ENCODE assay signal across 8 mouse cellular contexts in genomic region chr8:93811719-93812475, GRCm38 (mm10). TPM values are rescaled to one million over a fixed set of nuclear protein-coding genes. Genes with fewer than 3 reads are reported as not detected.
DNase-seq lines count a peak whose midpoint lies in the region; ATAC-seq lines count a peak whose summit lies in the region.

No protein-coding gene starts in this region.

- H3K9me3 ChIP-seq in stomach, embryonic 14.5 days (ENCODE audit: control insufficient read depth, low read depth, low read length) = no peaks in the 10 kb centered on the region

- H3K9ac ChIP-seq in stomach, embryonic 14.5 days (replicated peaks; ENCODE audit: low read depth, low read length) = 0 out of 2 replicates have a peak overlapping the region, but pooled peaks have one; percentile 57

- no peak overlapping the region for H3K27ac ChIP-seq in stomach, embryonic 14.5 days (ENCODE audit: low read length)

- H3K36me3 ChIP-seq in stomach, embryonic 14.5 days (ENCODE audit: control insufficient read depth, insufficient read depth, low read length) = no peaks in the 10 kb centered on the region

- peaks cover 6% of the 10 kb centered on the region; the same call in 1 of the 2 replicates for H3K27me3 ChIP-seq in stomach, embryonic 14.5 days (ENCODE audit: control insufficient read depth, insufficient read depth, low read length)

- 24% methylated on average over 20 of the region's 20 CpGs for WGBS in stomach, embryonic 14.5 days

- H3K4me2 ChIP-seq in stomach, embryonic 14.5 days (replicated peaks; ENCODE audit: low read depth, low read length) = peak overlapping the region; percentile 82

- H3K4me3 ChIP-seq in stomach, embryonic 14.5 days (ENCODE audit: low read depth, low read length) = peak overlapping the region; percentile 57

- DNase-seq in frontal cortex, postnatal 10 days (ENCODE audit: low spot score in 2 of 2) = peak; percentile 49 to 51
- no peak for DNase-seq in frontal cortex, adult 2 months (ENCODE audit: extremely low spot score in 1 of 2, low spot score in 1 of 2)
- peak; percentile 56 for DNase-seq in right cerebral cortex, postnatal 14 days
- no peak for DNase-seq in right cerebral cortex, postnatal 25 days
- peak; percentile 4 for DNase-seq in induced T-regulatory cell, adult 2 months (ENCODE audit: low read depth)
- DNase-seq in spleen, postnatal 4 days (ENCODE audit: low spot score in 2 of 2) = no peak
- DNase-seq in kidney, postnatal 10 days = no peak

- no peak for ATAC-seq in stomach, embryonic 14.5 days (ENCODE audit: insufficient number of reproducible peaks, insufficient read depth, low FRiP score, low read depth)

- peaks cover 17% of the 10 kb centered on the region; the same call in 1 of the 2 replicates for H3K4me1 ChIP-seq in stomach, embryonic 14.5 days (ENCODE audit: control insufficient read depth, insufficient read depth, low read length)

RNA-seq across cellular contexts. Expression of gene Gnao1, which starts 2.1 kb away (rescaled TPM):
- 430 and 444 TPM in 2 replicates for polyA plus RNA-seq in frontal cortex, adult 2 months (2012; rRNA removed)
- polyA plus RNA-seq in stomach, embryonic 14.5 days (2014; fragmentation: Nextera tagmentation; extraction: Ambion mirVana) = 14.0 and 14.1 TPM in 2 replicates

Comparison
In these comparisons a context has a peak if more than half of its experiments do, and no peak if none do; other contexts are left out.
1. DNase-seq: peak in frontal cortex, postnatal 10 days (2 of 2), right cerebral cortex, postnatal 14 days (single experiment) and induced T-regulatory cell, adult 2 months (single experiment); none in frontal cortex, adult 2 months (0 of 2), right cerebral cortex, postnatal 25 days (single experiment), spleen, postnatal 4 days (0 of 2) and kidney, postnatal 10 days (single experiment).
2. RNA of gene Gnao1, which starts 2.1 kb away (polyA plus RNA-seq): 430 to 444 TPM in frontal cortex, adult 2 months; 14.0 to 14.1 TPM in stomach, embryonic 14.5 days; every median in the first group is over 10 times any median in the second.